Comparison of ENCODE assay signal across 8 mouse cellular contexts in the genomic region with DNA sequence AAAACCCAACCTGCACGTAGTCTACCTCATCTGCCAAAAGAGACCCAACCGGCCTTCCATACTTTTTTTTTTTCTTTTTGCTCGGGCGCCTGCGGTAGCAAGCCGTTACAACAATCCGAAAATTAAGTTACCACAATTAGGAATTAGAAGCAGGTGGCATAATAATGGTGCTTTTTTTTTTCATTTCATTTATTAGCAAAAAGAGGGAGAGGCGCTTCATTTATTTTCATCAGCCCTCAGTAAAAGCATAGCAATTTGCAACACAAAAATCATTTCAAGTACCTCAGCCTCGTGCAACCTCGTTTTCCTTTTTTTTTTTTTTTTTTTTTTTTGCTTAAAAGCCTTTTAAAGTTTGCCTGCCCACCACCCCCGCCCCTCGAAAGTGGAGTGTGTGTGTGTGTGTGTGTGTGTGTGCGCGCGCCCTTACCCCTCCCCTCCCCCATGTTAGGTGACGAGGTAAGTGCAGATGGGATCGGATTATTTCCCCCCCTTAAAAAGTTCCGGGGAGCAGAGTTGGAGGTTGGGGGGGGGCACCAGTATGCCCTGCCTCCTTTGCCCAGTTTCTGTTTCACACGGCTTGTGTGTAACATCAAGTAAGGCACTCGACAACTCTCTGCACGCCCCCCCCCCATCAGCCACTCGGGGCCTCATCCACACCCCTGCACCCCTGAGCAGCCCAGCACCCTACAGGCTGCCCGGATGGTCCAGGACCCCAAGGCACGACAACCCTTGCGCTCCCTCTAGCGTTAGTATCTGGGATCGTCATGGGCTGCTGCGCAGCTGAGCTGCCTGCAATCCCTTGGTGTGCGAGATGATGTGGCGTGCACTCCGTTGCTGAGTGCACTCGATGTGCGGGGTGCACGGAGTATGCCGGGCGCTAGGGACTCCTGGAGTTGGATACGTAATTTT. TPM values are rescaled to one million over a fixed set of nuclear protein-coding genes. Genes with fewer than 3 reads are reported as not detected.
DNase-seq lines count a peak whose midpoint lies in the region; ATAC-seq and TF ChIP-seq lines count a peak whose summit lies in the region.

No protein-coding gene starts in this region.

- H3K9me3 ChIP-seq in hindbrain, postnatal 0 days (ENCODE audit: low read length): no peaks in the 10 kb centered on the region

- TF ChIP-seq CTCF in gastrocnemius, adult 2 months (IDR thresholded peaks at IDR 0.05): peak; percentile 93
- peak; percentile 99 for TF ChIP-seq CTCF in hindbrain, postnatal 0 days (IDR thresholded peaks at IDR 0.05; ENCODE audit: low read depth)

- ATAC-seq in activated CD4-positive, CD25-positive, alpha-beta regulatory T cell, adult 4 months: peak; percentile 94
- ATAC-seq in common myeloid progenitor, adult 5-6 weeks (replicated peaks; ENCODE audit: low read depth, poor library complexity, severe bottlenecking): peak; percentile 88
- ATAC-seq in hindbrain, postnatal 0 days: peak; percentile 95

- H3K4me2 ChIP-seq in hindbrain, postnatal 0 days (ENCODE audit: low read depth, low read length): peak overlapping the region; percentile 68

- H3K27ac ChIP-seq in gastrocnemius, adult 2 months: peak overlapping the region; percentile 59
- no peak overlapping the region for H3K27ac ChIP-seq in hindbrain, postnatal 0 days

- H3K27me3 ChIP-seq in hindbrain, postnatal 0 days (ENCODE audit: insufficient read depth, low read length): 0 out of 2 replicates have a peak, but pooled peaks cover 6% of the 10 kb centered on the region

- peak; percentile 89 for DNase-seq in gastrocnemius, adult 2 months
- peak; percentile 93 for DNase-seq in hindbrain, postnatal 0 days (ENCODE audit: low spot score)
- DNase-seq in left cerebral cortex, adult 18-20 months (ENCODE audit: low spot score in 2 of 2): peak; percentile 89 to 92
- peak; percentile 84 to 91 for DNase-seq in lung, postnatal 4 days
- peak; percentile 93 for DNase-seq in retina, postnatal 1 day
- peak; percentile 76 to 81 for DNase-seq in urinary bladder, adult 18-20 months (ENCODE audit: low spot score in 2 of 2)

- H3K4me1 ChIP-seq in hindbrain, postnatal 0 days (ENCODE audit: insufficient read depth, low read length): no peaks in the 10 kb centered on the region

- H3K4me3 ChIP-seq in gastrocnemius, adult 2 months: peak overlapping the region; percentile 80
- H3K4me3 ChIP-seq in hindbrain, postnatal 0 days (ENCODE audit: low read length): peak overlapping the region; percentile 35

- H3K9ac ChIP-seq in hindbrain, postnatal 0 days (replicated peaks; ENCODE audit: low read length): peak overlapping the region; percentile 33; the same call in 1 of the 2 replicates

- WGBS in hindbrain, postnatal 0 days: 2% methylated on average over 36 of the region's 37 CpGs

- intact Hi-C loops in gastrocnemius, adult 2 months (cut with DNase I): loop anchor here (2.0 kb wide), 1 partner anchor 124 kb away; no protein-coding TSS in a partner anchor

- H3K36me3 ChIP-seq in hindbrain, postnatal 0 days (ENCODE audit: insufficient read depth, low read length): no peaks in the 10 kb centered on the region

RNA-seq across cellular contexts. Expression of gene Vrk1, which starts 47.7 kb away (rescaled TPM):
- 100 to 1,000 TPM; 161 to 189 TPM for polyA plus RNA-seq in activated CD4-positive, CD25-positive, alpha-beta regulatory T cell, adult 4 months (2017; shearing (Covaris generic))
- total RNA-seq in common myeloid progenitor, adult 5-6 weeks (2017): 152 and 167 TPM in 2 replicates
- total RNA-seq in gastrocnemius, adult 2 months (2021): 1 to 10 TPM; 4.0 to 5.0 TPM
- 13.5 and 17.7 TPM in 2 replicates for total RNA-seq in hindbrain, postnatal 0 days (2014; rRNA removed)
- 32.0 and 35.8 TPM in 2 replicates for polyA plus RNA-seq in hindbrain, postnatal 0 days (2015; fragmentation: Nextera tagmentation; extraction: Ambion mirVana)
- 10 to 100 TPM; 14.4 to 16.6 TPM for total RNA-seq in left cerebral cortex, adult 18-20 months (2021)
